Mouse (Mus musculus): Measurements from ENCODE around the gene Sema4b.

Gene Sema4b

GRCm38 (mm10) chr7:80268897-80269750 lies 82.5 kb downstream of the Sema4b start, which contains the start of gene Vps33b:
Vps33b (plus strand) TSS chr7:80269649.
- DNase-seq (ENCODE audit: low spot score) = peak; percentile 94

GRCm38 (mm10) chr7:80269751-80270255 lies 83.2 kb downstream of the Sema4b start:
- DNase-seq (ENCODE audit: low spot score) = peak; percentile 49

GRCm38 (mm10) chr7:80273456-80273855 lies 86.8 kb downstream of the Sema4b start:
- DNase-seq (ENCODE audit: low spot score) = no peak
